Mouse (Mus musculus): ENCODE measurements around the gene Elk4. TPM values are rescaled to one million over a fixed set of nuclear protein-coding genes. Genes with fewer than 3 reads are reported as not detected.

Gene Elk4
- polyA plus RNA-seq, 1 experiment from 2014 or later: 13.2 TPM

DNA sequence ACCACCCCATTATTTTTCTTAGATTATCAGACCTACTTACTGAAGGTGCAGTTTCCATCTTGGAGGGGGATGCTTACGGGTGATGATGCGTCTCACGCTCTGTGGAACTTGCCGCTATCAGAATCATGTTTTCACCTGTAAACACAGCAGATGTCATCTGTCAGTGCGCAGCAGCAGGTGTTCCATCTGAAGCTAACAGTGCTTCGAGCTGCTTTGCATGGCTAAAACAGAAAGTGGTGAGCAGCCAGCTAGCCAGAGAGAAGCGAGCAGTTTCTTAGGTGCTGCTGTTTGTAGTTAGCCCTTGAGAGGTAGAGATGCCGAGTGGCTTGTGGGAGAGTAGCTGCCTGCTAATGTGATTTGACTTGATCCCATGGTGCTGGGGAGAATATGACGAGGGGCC lies 21.0 kb downstream of the Elk4 start:
- H3K27ac ChIP-seq: no peak overlapping the region
- H3K4me2 ChIP-seq: no peak overlapping the region
- no peaks in the 10 kb centered on the region for H3K9me3 ChIP-seq (replicated peaks)
- H3K27me3 ChIP-seq: no peaks in the 10 kb centered on the region
- peaks cover 77% of the 10 kb centered on the region for H3K36me3 ChIP-seq (ENCODE audit: poor library complexity, severe bottlenecking)
- H3K4me1 ChIP-seq: no peaks in the 10 kb centered on the region
- H3K4me3 ChIP-seq: no peak overlapping the region
- WGBS: 88% methylated on average over 9 of the region's 9 CpGs
- H3K9ac ChIP-seq: no peak overlapping the region
- ATAC-seq: no peak

DNA sequence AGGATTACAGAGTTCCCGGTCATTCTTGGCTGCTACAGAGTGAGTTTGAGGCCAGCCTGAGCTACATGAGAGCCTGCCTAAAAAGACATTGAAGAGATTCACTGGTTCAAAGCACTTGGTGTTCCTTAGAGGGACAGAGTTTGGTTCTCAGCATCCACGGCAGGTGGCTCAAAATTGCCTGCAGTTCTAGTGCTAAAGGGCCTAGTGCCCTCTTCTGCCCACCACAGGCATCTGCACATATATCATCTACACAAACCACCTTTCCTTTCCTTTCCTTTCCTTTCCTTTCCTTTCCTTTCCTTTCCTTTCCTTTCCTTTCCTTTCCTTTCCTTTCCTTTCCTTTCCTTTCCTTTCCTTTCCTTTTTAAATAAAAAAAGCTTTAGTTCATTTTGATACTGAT lies 23.2 kb downstream of the Elk4 start:
- peaks cover 73% of the 10 kb centered on the region for H3K36me3 ChIP-seq (ENCODE audit: poor library complexity, severe bottlenecking)
- H3K4me3 ChIP-seq: no peak overlapping the region
- no peak overlapping the region for H3K27ac ChIP-seq
- H3K4me2 ChIP-seq: no peak overlapping the region
- no peak overlapping the region for H3K9ac ChIP-seq
- H3K4me1 ChIP-seq: no peaks in the 10 kb centered on the region
- H3K9me3 ChIP-seq (replicated peaks): no peaks in the 10 kb centered on the region
- ATAC-seq: no peak
- no peaks in the 10 kb centered on the region for H3K27me3 ChIP-seq
- 62% methylated on average over 2 of the region's 2 CpGs for WGBS

DNA sequence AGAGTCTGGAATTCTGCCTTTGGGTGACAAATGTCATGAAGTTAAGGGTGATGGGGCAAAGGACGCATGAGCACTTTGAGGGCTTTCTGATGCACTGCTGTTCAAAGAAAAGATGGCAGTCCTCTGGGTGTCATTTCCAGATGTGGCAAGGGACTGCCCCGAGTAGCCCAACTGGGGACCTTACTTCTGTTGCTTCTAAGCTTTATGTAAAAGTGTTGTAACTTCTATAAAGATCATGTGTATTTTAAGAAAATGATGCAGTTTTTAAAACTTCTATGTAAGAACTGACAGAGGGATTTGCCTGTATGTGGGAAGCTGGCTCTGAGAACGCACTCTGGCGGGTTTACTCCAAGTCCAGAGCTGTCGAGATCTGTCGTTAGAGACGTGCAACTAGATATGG lies 24.8 kb downstream of the Elk4 start:
- H3K9me3 ChIP-seq (replicated peaks): no peaks in the 10 kb centered on the region
- H3K4me1 ChIP-seq: no peaks in the 10 kb centered on the region
- H3K4me3 ChIP-seq: no peak overlapping the region
- no peak overlapping the region for H3K27ac ChIP-seq
- no peak overlapping the region for H3K9ac ChIP-seq
- WGBS: 93% methylated on average over 7 of the region's 7 CpGs
- ATAC-seq: no peak
- H3K4me2 ChIP-seq: no peak overlapping the region
- peaks cover 62% of the 10 kb centered on the region for H3K36me3 ChIP-seq (ENCODE audit: poor library complexity, severe bottlenecking)
- no peaks in the 10 kb centered on the region for H3K27me3 ChIP-seq

DNA sequence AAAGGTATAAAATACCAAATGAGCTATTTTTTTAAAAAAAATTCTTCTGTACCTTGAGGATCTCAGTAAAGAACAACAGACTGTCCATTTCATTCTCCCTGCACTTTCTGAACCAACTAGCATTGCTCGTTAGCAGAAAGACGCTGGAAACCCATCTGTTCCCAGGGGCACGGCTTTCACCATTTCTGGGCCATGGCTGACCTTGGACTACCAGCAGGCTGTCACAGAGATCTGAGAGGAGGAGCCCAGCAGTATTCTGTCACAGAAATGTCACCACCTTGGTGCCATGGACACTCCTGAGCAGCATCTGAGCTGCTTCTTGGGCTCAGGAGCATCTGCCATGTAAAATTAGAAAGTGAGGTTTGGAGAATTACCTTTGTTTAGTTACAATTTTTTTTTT lies 30.3 kb downstream of the Elk4 start:
- WGBS: 54% methylated on average over 3 of the region's 3 CpGs
- Histone ChIP-seq H3K9me3 (replicated peaks) (no peaks in the 10 kb centered on the region), H3K9ac (no peak overlapping the region), H3K27ac (no peak overlapping the region), H3K36me3 (ENCODE audit: poor library complexity, severe bottlenecking) (peaks cover 26% of the 10 kb centered on the region), H3K27me3 (no peaks in the 10 kb centered on the region), H3K4me1 (no peaks in the 10 kb centered on the region), H3K4me2 (no peak overlapping the region), H3K4me3 (no peak overlapping the region)
- ATAC-seq: no peak

DNA sequence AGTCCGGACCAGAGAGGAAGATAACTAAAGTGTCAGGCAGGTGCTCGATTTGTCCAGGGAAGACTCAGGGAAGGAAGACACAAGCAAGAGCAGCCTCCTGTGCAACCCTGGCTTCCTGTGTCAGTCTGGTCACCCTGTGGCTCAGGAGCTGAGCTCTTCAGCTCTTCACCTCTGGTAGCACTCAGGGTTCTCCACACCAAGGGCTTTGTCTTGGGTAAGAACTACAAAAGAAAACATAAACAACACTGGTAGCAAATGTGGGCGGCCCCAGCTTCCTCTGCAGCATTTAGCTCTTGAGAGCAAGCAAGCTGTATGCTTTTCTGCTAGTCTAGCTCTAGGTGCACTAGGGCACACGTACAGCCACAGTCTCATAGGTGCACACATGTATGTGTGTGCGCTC lies 31.3 kb downstream of the Elk4 start:
- WGBS: 87% methylated on average over 5 of the region's 5 CpGs
- Histone ChIP-seq H3K9ac (no peak overlapping the region), H3K27ac (no peak overlapping the region), H3K4me2 (no peak overlapping the region), H3K4me3 (no peak overlapping the region), H3K27me3 (no peaks in the 10 kb centered on the region), H3K9me3 (replicated peaks) (no peaks in the 10 kb centered on the region), H3K4me1 (no peaks in the 10 kb centered on the region), H3K36me3 (ENCODE audit: poor library complexity, severe bottlenecking) (peaks cover 16% of the 10 kb centered on the region)
- ATAC-seq: no peak

DNA sequence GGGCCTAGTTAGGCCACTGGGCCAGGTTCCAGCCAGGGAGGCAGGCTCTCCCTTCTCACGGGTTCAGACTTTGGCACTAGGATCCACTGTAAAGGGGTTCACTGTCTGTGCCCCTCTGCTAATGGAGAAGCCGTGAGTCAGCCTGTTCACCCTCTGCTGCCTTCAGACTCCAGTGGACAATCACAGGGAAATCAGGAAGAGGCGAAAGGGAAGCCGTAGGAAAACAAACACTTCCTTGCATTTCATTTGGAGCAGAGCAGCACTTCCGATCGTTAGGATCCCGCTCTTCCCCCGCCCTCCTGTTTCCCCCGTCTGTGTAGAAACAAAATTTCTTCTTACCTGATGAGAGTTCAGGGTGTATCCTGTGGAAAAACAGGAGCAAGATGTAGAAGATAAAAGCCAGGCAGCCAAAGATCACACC lies 32.8 kb downstream of the Elk4 start:
- Histone ChIP-seq H3K4me3 (no peak overlapping the region), H3K27ac (no peak overlapping the region), H3K9me3 (replicated peaks) (no peaks in the 10 kb centered on the region), H3K9ac (no peak overlapping the region), H3K27me3 (no peaks in the 10 kb centered on the region), H3K4me2 (no peak overlapping the region), H3K36me3 (ENCODE audit: poor library complexity, severe bottlenecking) (0 out of 2 replicates have a peak, but pooled peaks cover 4% of the 10 kb centered on the region), H3K4me1 (no peaks in the 10 kb centered on the region)
- 73% methylated on average over 9 of the region's 9 CpGs for WGBS
- no peak for ATAC-seq

DNA sequence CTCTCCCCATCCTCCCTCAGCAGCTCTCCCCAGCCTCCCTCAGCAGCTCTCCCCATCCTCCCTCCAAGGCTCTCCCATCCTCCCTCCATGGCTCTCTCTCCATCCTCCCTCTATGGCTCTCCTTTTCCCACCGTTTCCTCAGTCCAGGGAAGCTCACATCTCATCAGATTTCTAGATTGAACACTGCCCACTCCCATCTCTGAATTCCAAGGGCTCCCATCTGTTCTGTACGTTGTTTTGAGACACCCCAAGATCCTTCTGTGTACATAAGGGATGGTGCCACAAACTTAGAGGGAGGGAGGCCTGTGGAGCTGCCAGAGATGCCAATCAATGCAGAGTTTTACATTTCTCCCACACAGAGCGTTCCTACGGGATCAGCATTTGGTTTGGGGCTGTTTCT lies 36.4 kb downstream of the Elk4 start:
- H3K27ac ChIP-seq: peak overlapping the region; percentile 48
- H3K9ac ChIP-seq: no peak overlapping the region
- no peaks in the 10 kb centered on the region for H3K4me1 ChIP-seq
- WGBS: 64% methylated on average over 4 of the region's 4 CpGs
- no peak overlapping the region for H3K4me3 ChIP-seq
- no peaks in the 10 kb centered on the region for H3K9me3 ChIP-seq (replicated peaks)
- H3K27me3 ChIP-seq: no peaks in the 10 kb centered on the region
- 0 out of 2 replicates have a peak, but pooled peaks cover 3% of the 10 kb centered on the region for H3K36me3 ChIP-seq (ENCODE audit: poor library complexity, severe bottlenecking)
- peak; percentile 69; the same call in 1 of the 2 replicates for ATAC-seq
- no peak overlapping the region for H3K4me2 ChIP-seq

DNA sequence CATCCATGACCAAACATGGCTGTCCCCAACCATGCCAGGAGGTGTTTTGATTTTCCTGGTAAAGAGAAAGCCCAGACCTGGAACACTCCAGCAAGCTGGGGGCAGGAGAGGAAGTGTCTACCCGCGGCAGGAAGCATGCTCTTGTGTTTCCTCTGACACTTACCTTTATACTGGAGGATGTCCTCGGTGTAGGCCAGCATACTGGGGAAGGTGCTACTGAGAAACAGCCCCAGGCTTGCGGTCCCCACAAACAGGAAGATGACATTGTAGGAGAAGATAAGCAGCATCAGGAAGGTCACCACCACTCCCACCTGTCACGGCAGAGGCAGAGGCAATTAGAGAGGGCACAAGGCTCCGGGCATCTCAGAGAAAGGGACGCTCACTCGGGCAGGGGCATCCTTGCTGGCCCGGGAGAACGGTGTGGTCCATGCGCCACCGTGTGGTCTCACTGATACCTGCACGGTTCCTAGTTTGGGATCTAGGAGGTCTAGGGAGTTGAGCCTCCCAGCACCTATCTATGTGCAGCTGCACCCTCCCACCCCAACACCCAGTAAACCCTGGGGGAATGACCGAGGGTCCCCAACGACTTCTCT lies 38.8 kb downstream of the Elk4 start:
- no peaks in the 10 kb centered on the region for H3K4me1 ChIP-seq
- H3K9ac ChIP-seq: no peak overlapping the region
- ATAC-seq: peak; percentile 68; the same call in 1 of the 2 replicates
- no peak overlapping the region for H3K4me3 ChIP-seq
- H3K9me3 ChIP-seq (replicated peaks): no peaks in the 10 kb centered on the region
- H3K4me2 ChIP-seq: no peak overlapping the region
- H3K27me3 ChIP-seq: no peaks in the 10 kb centered on the region
- H3K27ac ChIP-seq: no peak overlapping the region
- whole genome bisulfite sequencing: 25% methylated on average over 15 of the region's 15 CpGs
- H3K36me3 ChIP-seq (ENCODE audit: poor library complexity, severe bottlenecking): no peaks in the 10 kb centered on the region

DNA sequence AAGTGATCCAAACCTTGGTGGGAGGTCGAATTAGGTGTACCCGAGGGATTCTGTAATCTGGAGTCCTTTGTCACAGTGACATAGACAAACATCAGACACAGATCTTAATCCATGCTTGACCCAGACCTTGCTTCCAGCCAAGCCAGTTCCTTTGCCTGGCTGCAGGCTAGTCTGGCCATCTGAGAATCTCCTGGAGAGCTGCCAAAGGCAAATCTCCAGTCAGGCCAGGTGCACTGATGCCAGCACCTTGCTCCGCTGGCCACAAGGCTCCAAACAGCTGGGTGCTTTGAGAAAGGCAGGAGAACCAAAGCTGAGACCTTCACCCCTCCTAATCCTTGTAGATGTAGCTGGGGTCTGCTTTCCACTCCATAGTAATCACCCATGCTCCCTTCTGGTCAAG lies 44.3 kb downstream of the Elk4 start:
- WGBS: 88% methylated on average over 3 of the region's 3 CpGs

DNA sequence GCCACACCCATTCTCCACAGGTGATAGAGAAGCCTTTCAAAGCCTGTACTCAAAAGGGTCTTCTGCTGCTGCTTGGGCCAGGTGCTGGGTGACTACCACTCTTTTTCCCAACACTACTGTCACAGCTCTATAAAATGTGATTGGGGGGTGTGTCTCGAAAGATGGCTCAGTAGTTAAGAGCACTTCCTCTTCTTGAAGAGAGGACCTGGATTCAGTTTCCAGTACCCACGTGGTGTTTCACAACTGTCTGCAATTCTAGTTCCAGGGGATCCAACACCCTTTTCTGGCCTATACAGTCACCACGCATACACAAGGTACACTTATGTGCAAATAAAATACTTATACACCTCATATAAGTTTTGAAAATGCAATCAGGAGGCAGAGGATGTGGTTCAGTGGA lies 47.0 kb downstream of the Elk4 start:
- no peaks in the 10 kb centered on the region for H3K9me3 ChIP-seq (replicated peaks)
- no peak for ATAC-seq
- WGBS: 77% methylated on average over 3 of the region's 3 CpGs

More for the DNA sequence above, 44.3 kb downstream of the Elk4 start:
- Histone ChIP-seq H3K27me3 (no peaks in the 10 kb centered on the region), H3K4me1 (peaks cover 6% of the 10 kb centered on the region; the same call in 1 of the 2 replicates), H3K36me3 (ENCODE audit: poor library complexity, severe bottlenecking) (no peaks in the 10 kb centered on the region), H3K4me3 (no peak overlapping the region), H3K27ac (no peak overlapping the region), H3K9me3 (replicated peaks) (no peaks in the 10 kb centered on the region), H3K4me2 (no peak overlapping the region), H3K9ac (no peak overlapping the region)
- ATAC-seq: no peak

DNA sequence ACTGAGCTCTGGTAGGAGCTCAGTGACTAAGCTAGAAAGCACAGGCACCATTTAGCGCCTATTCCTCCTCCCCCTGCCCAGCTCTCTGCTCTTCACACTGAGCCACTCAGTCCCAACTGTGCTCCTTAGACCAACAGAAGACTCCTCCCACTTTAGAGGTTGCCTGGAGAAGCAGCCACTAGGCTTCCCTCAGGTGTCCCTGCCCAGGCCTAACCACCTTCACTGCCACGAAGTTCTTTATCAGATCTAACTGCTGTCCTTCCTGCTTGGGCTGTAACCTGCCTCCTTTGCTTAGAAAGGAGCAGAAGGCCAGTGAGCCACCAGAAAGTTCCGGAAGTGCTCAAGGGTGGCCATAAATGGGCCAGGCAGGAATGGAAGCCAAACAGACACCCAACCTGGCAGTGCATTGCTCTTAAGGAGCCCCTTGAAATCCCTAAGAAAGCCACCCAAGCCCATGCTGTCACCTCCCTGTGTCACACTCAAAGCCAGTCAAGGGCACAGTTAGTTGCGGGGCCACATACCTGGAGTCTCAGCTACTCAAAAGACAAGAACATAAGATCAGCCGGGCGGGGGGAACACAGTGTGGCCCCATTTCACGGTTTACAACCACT lies 47.8 kb downstream of the Elk4 start:
- H3K4me3 ChIP-seq: no peak overlapping the region
- H3K4me1 ChIP-seq: peaks cover 6% of the 10 kb centered on the region; the same call in 1 of the 2 replicates
- no peak for ATAC-seq
- no peaks in the 10 kb centered on the region for H3K9me3 ChIP-seq (replicated peaks)
- H3K27ac ChIP-seq: no peak overlapping the region
- H3K9ac ChIP-seq: no peak overlapping the region
- WGBS: 82% methylated on average over 7 of the region's 7 CpGs
- no peak overlapping the region for H3K4me2 ChIP-seq
- no peaks in the 10 kb centered on the region for H3K36me3 ChIP-seq (ENCODE audit: poor library complexity, severe bottlenecking)
- H3K27me3 ChIP-seq: no peaks in the 10 kb centered on the region

More for the DNA sequence above, 47.0 kb downstream of the Elk4 start:
- Histone ChIP-seq H3K4me2 (no peak overlapping the region), H3K4me1 (peaks cover 6% of the 10 kb centered on the region; the same call in 1 of the 2 replicates), H3K9ac (no peak overlapping the region), H3K36me3 (ENCODE audit: poor library complexity, severe bottlenecking) (no peaks in the 10 kb centered on the region), H3K27me3 (no peaks in the 10 kb centered on the region), H3K27ac (no peak overlapping the region), H3K4me3 (no peak overlapping the region)

DNA sequence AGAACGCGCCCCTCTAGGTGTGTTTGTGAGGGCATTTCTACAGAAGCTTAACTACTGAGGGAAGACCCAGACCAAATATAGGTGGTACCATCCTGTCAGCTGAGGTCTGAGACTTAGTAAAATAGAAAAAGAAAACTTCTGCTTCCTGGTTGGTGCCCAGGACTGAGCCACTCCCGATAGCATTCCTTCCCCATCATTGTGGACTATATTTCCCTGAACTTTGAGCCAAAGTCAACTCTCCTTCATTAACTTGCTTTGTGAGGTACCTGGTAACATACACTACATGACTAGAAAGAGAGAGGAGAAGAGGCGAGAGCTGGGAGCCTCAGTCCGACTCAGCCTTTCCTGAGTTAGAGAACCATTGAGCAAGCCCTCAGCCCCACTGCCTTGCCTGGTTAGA lies 51.2 kb downstream of the Elk4 start:
- H3K4me1 ChIP-seq: peaks cover 6% of the 10 kb centered on the region; the same call in 1 of the 2 replicates
- H3K4me3 ChIP-seq: no peak overlapping the region
- H3K4me2 ChIP-seq: no peak overlapping the region
- ATAC-seq: no peak
- H3K27ac ChIP-seq: no peak overlapping the region
- H3K9me3 ChIP-seq (replicated peaks): no peaks in the 10 kb centered on the region
- no peaks in the 10 kb centered on the region for H3K36me3 ChIP-seq (ENCODE audit: poor library complexity, severe bottlenecking)
- WGBS: 91% methylated on average over 5 of the region's 5 CpGs
- H3K9ac ChIP-seq: no peak overlapping the region
- no peaks in the 10 kb centered on the region; the same call in 1 of the 2 replicates for H3K27me3 ChIP-seq
